Mouse (Mus musculus) thymus, adult 2 months (tissue): ENCODE results near the gene Rrp36.

ENCODE experiments used
- CTCF ChIP-seq: fragments of 200-500 bp; IDR thresholded peaks from 2 replicates; pipeline ENCODE4 v1.5.1; 2012; ENCODE audit warnings: mild to moderate bottlenecking, control low read depth, low read length, moderate library complexity, borderline replicate concordance; ENCODE audit not compliant: control insufficient read depth, poor library complexity, insufficient read depth; ENCODE audit errors: extremely low read depth
- POLR2A ChIP-seq: fragments of 200-500 bp; IDR thresholded peaks from 2 replicates; pipeline ENCODE4 v1.6.1; 2012; ENCODE audit warnings: mild to moderate bottlenecking, low read length, control low read depth, moderate library complexity; ENCODE audit not compliant: control insufficient read depth, poor library complexity, insufficient read depth; ENCODE audit errors: extremely low read depth

GRCm38 (mm10) chr17:46678911-46679310 lies 4.8 kb upstream of the Rrp36 start:
- TF ChIP-seq CTCF (no peak), POLR2A (no peak)
